Mouse (Mus musculus) frontal cortex, postnatal 36 days (tissue): ENCODE data around the gene Thy1.

Experiments
- DNase-seq, 2 experiments: peaks; one replicate each; pipeline ENCODE4 v3.0.0; 2022; ENCODE audit warnings: low spot score in 2 of 2

The Thy1 gene

GRCm38 (mm10) chr9:44033957-44034727 is 9.0 kb upstream of the Thy1 start:
- no peak for DNase-seq

- DNase-seq: no peak
Observed at GRCm38 (mm10) chr9:44037106-44037505, 6.1 kb upstream of the Thy1 start.

- DNase-seq: no peak
Observed at GRCm38 (mm10) chr9:44041511-44042395, 1.4 kb upstream of the Thy1 start.

- no peak for DNase-seq
Observed at GRCm38 (mm10) chr9:44042396-44042680, 846 bp upstream of the Thy1 start.

GRCm38 (mm10) chr9:44043708-44044425 is 683 bp downstream of the Thy1 start:
- peak in 1 of 2 experiments; percentile 31 for DNase-seq

- peak in 1 of 2 experiments; percentile 37 for DNase-seq
Observed at GRCm38 (mm10) chr9:44044426-44045157, 1.4 kb downstream of the Thy1 start.

- DNase-seq: no peak
Observed at GRCm38 (mm10) chr9:44045158-44045883, 2.1 kb downstream of the Thy1 start.

- DNase-seq: no peak
Observed at GRCm38 (mm10) chr9:44045884-44046272, 2.7 kb downstream of the Thy1 start.

- DNase-seq: no peak
Observed at GRCm38 (mm10) chr9:44046426-44046825, 3.2 kb downstream of the Thy1 start.

- DNase-seq: no peak
Observed at GRCm38 (mm10) chr9:44047071-44047470, 3.9 kb downstream of the Thy1 start.

- peak in 1 of 2 experiments; percentile 5 for DNase-seq
Observed at GRCm38 (mm10) chr9:44047571-44048490, 4.6 kb downstream of the Thy1 start.

- DNase-seq: peak; percentile 69
Observed at GRCm38 (mm10) chr9:44048541-44049380, 5.6 kb downstream of the Thy1 start.

- DNase-seq: no peak
Observed at GRCm38 (mm10) chr9:44049381-44050165, 6.4 kb downstream of the Thy1 start.

GRCm38 (mm10) chr9:44052855-44053254 is 9.7 kb downstream of the Thy1 start:
- no peak for DNase-seq

- DNase-seq: no peak
Observed at GRCm38 (mm10) chr9:44053936-44054335, 10.8 kb downstream of the Thy1 start.

GRCm38 (mm10) chr9:44058606-44059005 is 15.4 kb downstream of the Thy1 start:
- DNase-seq: no peak

- DNase-seq: no peak
Observed at GRCm38 (mm10) chr9:44065177-44065576, 22.0 kb downstream of the Thy1 start.

- peak; percentile 100 for DNase-seq
Observed at GRCm38 (mm10) chr9:44066785-44067225, 23.6 kb downstream of the Thy1 start, which contains the start of gene Usp2. TSS of gene Usp2 (plus strand) at chr9:44067021.
